Mouse (Mus musculus): ENCODE data around the gene Gpr88.

- TF ChIP-seq CTCF (IDR thresholded peaks at IDR 0.05; ENCODE audit: low read depth) (no peak), EP300 (IDR thresholded peaks at IDR 0.05; ENCODE audit: low read depth) (no peak)
Measured at GRCm38 (mm10) chr3:116281663-116282062, 28.4 kb upstream of the Gpr88 start.
